Mouse (Mus musculus) CH12.LX (cell line): Measurements from ENCODE around the gene Fam222b. TPM values are rescaled to one million over a fixed set of nuclear protein-coding genes. Genes with fewer than 3 reads are reported as not detected.
"Not testable (repeated sequence)": the region's sequence is repeated elsewhere in the genome, so short reads cannot be mapped to it uniquely, and the experiment has no call there.

Source experiments
- DNase-seq: peaks from one replicate; pipeline ENCODE4 v3.0.0-alpha.2; 2013; ENCODE audit errors: extremely low read depth
- H3K27ac ChIP-seq: 2 replicates; pipeline ENCODE4 v1.5.1; 2012; ENCODE audit warnings: low read depth, mild to moderate bottlenecking, control low read depth, moderate library complexity; ENCODE audit not compliant: insufficient read depth
- H3K27me3 ChIP-seq: replicated peaks from 2 replicates; pipeline ENCODE3; 2012; ENCODE audit warnings: inconsistent platforms
- H3K36me3 ChIP-seq, 2 experiments: replicated peaks in 1 of 2; 2 replicates each; pipeline versions ENCODE3 to v1.6.1; 2012; ENCODE audit warnings: inconsistent platforms in 1 of 2, low read length in 1 of 2, mild to moderate bottlenecking in 1 of 2, mixed read lengths in 1 of 2, moderate library complexity in 1 of 2; ENCODE audit not compliant: control insufficient read depth in 1 of 2, insufficient read depth in 1 of 2
- H3K4me1 ChIP-seq, 2 experiments: 2 replicates each; pipeline ENCODE4 v1.6.1; 2012; ENCODE audit warnings: inconsistent platforms in 1 of 2, moderate library complexity in 1 of 2; ENCODE audit not compliant: insufficient read depth in 2 of 2, control insufficient read depth in 1 of 2
- H3K4me2 ChIP-seq: 2 replicates; pipeline ENCODE4 v1.6.1; 2012; ENCODE audit warnings: low read depth, mild to moderate bottlenecking, control low read depth; ENCODE audit not compliant: poor library complexity, insufficient read depth, severe bottlenecking
- H3K4me3 ChIP-seq, 3 experiments: fragments of 150-350 bp in 1 of 3; sonication (generic) in 1 of 3; replicated peaks in 1 of 3; 2 replicates each; pipeline versions ENCODE3 to v1.5.1; 2011 to 2012; ENCODE audit warnings: low read depth in 2 of 3, low read length in 2 of 3, mild to moderate bottlenecking in 2 of 3, moderate library complexity in 2 of 3, control low read depth in 1 of 3, improper control_type of control experiment in 1 of 3, inconsistent platforms in 1 of 3, mixed read lengths in 1 of 3; ENCODE audit not compliant: poor library complexity in 1 of 3
- H3K79me2 ChIP-seq: replicated peaks from 2 replicates; pipeline ENCODE4 v1.6.1; 2012; ENCODE audit warnings: mild to moderate bottlenecking, moderate library complexity; ENCODE audit not compliant: control insufficient read depth, poor library complexity, insufficient read depth, severe bottlenecking; ENCODE audit errors: extremely low read depth
- H3K9ac ChIP-seq: 2 replicates; pipeline ENCODE4 v1.6.1; 2012; ENCODE audit warnings: low read depth, mild to moderate bottlenecking, control low read depth, moderate library complexity; ENCODE audit not compliant: insufficient read depth
- H3K9me3 ChIP-seq: replicated peaks from 2 replicates; pipeline ENCODE3; 2012; ENCODE audit warnings: low read length, inconsistent platforms, mixed read lengths
- BHLHE40 ChIP-seq: IDR thresholded peaks from 2 replicates; pipeline ENCODE4 v1.6.1; 2011; ENCODE audit warnings: mild to moderate bottlenecking, low read depth, low read length, improper control_type of control experiment
- CHD1 ChIP-seq: IDR thresholded peaks from 2 replicates; pipeline ENCODE4 v1.6.1; 2012; ENCODE audit warnings: low read depth, low read length, improper control_type of control experiment, inconsistent platforms
- CHD2 ChIP-seq: IDR thresholded peaks from 2 replicates; pipeline ENCODE4 v1.6.1; 2011; ENCODE audit warnings: low read length, improper control_type of control experiment
- E2F4 ChIP-seq: IDR thresholded peaks from 2 replicates; pipeline ENCODE4 v1.6.1; 2011; ENCODE audit warnings: low read depth, low read length, improper control_type of control experiment; ENCODE audit not compliant: insufficient replicate concordance
- ELF1 ChIP-seq: IDR thresholded peaks from 2 replicates; pipeline ENCODE4 v1.6.1; 2014; ENCODE audit warnings: low read depth, mild to moderate bottlenecking, inconsistent platforms, low read length, improper control_type of control experiment
- ETS1 ChIP-seq: conservative IDR thresholded peaks from 2 replicates; pipeline ENCODE4 v1.6.1; 2012; ENCODE audit warnings: low read depth, mild to moderate bottlenecking, inconsistent platforms, low read length, improper control_type of control experiment, moderate library complexity
- GABPA ChIP-seq: IDR thresholded peaks from 2 replicates; pipeline ENCODE4 v1.6.1; 2012; ENCODE audit warnings: low read depth, low read length, improper control_type of control experiment, inconsistent platforms; ENCODE audit not compliant: insufficient replicate concordance
- HCFC1 ChIP-seq: IDR thresholded peaks from 2 replicates; pipeline ENCODE4 v1.6.1; 2012; ENCODE audit warnings: low read depth, mild to moderate bottlenecking, inconsistent platforms, low read length, improper control_type of control experiment
- JUND ChIP-seq: conservative IDR thresholded peaks from 2 replicates; pipeline ENCODE4 v1.6.1; 2011; ENCODE audit warnings: low read depth, low read length, improper control_type of control experiment
- MAZ ChIP-seq: IDR thresholded peaks from 2 replicates; pipeline ENCODE4 v1.6.1; 2012; ENCODE audit warnings: low read depth, mild to moderate bottlenecking, inconsistent platforms, low read length, improper control_type of control experiment, moderate library complexity
- NELFE ChIP-seq: IDR thresholded peaks from 2 replicates; pipeline ENCODE4 v1.6.1; 2011; ENCODE audit warnings: low read depth, low read length, improper control_type of control experiment
- PAX5 ChIP-seq: IDR thresholded peaks from 2 replicates; pipeline ENCODE4 v1.6.1; 2012; ENCODE audit warnings: low read length, inconsistent platforms, mixed read lengths
- RCOR1 ChIP-seq: conservative IDR thresholded peaks from 2 replicates; pipeline ENCODE4 v1.6.1; 2012; ENCODE audit warnings: low read depth, mild to moderate bottlenecking, inconsistent platforms, low read length, improper control_type of control experiment
- SIN3A ChIP-seq: IDR thresholded peaks from 2 replicates; pipeline ENCODE4 v1.6.1; 2012; ENCODE audit warnings: low read length, improper control_type of control experiment, inconsistent platforms
- TBP ChIP-seq: conservative IDR thresholded peaks from 2 replicates; pipeline ENCODE4 v1.6.1; 2011; ENCODE audit warnings: low read depth, low read length, improper control_type of control experiment
- USF1 ChIP-seq: IDR thresholded peaks from 2 replicates; pipeline ENCODE4 v1.6.1; 2014; ENCODE audit warnings: low read depth, mild to moderate bottlenecking, inconsistent platforms, low read length, improper control_type of control experiment
- dilution Hi-C: fragments of 300-500 bp; cut with MboI; formaldehyde crosslinking; loops from 2 replicates; pipeline ENCODE4 v1.14.3; 2020; ENCODE audit warnings: low sequenced_read_pairs; ENCODE audit not compliant: extremely low pct_unique_long_range_greater_than_20kb, extremely low pct_ligation_motif_present
- in situ Hi-C: fragments of 300-500 bp; cut with MboI; formaldehyde crosslinking; loops from 3 replicates; pipeline ENCODE4 v1.14.3; 2019; ENCODE audit warnings: low sequenced_read_pairs, low pct_ligation_motif_present, low pct_unique_long_range_greater_than_20kb, mixed read lengths
- polyA plus RNA-seq: library from polyadenylated mRNA; unstranded; fragments of >175 nt; gene quantifications from 2 replicates; pipeline ENCODE4 v1.2.1, GENCODE M21; 2012; ENCODE audit warnings: low read depth; ENCODE audit not compliant: insufficient read length
- total RNA-seq, 2 experiments: library from RNA; depleted of rRNA; stranded (reverse); fragments of 300-350 nt in 1 of 2; fragments of >200 nt in 1 of 2; gene quantifications; 2 replicates each; pipeline ENCODE4 v1.2.3; 2012 to 2014

Gene Fam222b
- total and polyA plus RNA-seq, 3 experiments: 5.9 to 34.4 (median 8.7) TPM

DNA sequence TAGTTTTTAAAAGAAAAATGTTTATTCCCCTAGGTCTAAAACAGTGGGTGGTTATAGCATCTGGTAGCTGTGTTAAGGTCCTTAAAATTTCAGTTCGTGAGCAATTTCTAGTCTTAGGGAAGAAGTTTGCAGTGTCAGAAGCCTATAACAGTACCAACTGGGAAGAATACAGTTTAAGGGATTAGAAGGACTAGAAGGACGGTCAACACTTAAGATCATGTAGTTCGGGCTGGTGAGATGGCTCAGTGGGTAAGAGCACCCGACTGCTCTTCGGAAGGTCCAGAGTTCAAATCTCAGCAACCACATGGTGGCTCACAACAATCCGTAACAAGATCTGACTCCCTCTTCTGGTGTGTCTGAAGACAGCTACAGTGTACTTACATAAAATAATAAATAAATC lies 90.2 kb downstream of the Fam222b start:
- not testable (repeated sequence) for H3K9me3 ChIP-seq, H3K27ac ChIP-seq, H3K4me2 ChIP-seq, H3K4me3 ChIP-seq
- in situ Hi-C loops: loop anchor here (5.0 kb wide), 1 partner anchor 48 kb away; no protein-coding TSS in a partner anchor
- Histone ChIP-seq H3K36me3 (peaks cover 21 to 29% of the 10 kb centered on the region in 2 experiments), H3K79me2 (peaks cover 34% of the 10 kb centered on the region)
- peak; percentile 71; the same call in 1 of the 2 replicates for TF ChIP-seq TBP
- TF ChIP-seq, all 38 proteins: peak for 1; not testable (repeated sequence) for 37
- H3K9ac ChIP-seq, dilution Hi-C loops, H3K27me3 ChIP-seq, DNase-seq: not testable (repeated sequence)
- peaks cover 13 to 31% of the 10 kb centered on the region in 2 experiments for H3K4me1 ChIP-seq

- peaks cover 0 to 7% of the 10 kb centered on the region in 2 experiments; a peak in 1 of 4 replicates for H3K4me1 ChIP-seq
- H3K9ac ChIP-seq: no peak within 1 kb of the TSS
- in situ Hi-C loops (loop anchor here (5.0 kb wide), 1 partner anchor 44 kb away; no protein-coding TSS in a partner anchor), dilution Hi-C loops (no loop called here)
- no peak within 1 kb of the TSS for H3K4me2 ChIP-seq
- H3K4me3 ChIP-seq: no peak within 1 kb of the TSS
- H3K79me2 ChIP-seq: no peaks in the 10 kb centered on the region
- H3K36me3 ChIP-seq: no peaks in the 10 kb centered on the region
- DNase-seq: no peak
- peaks cover 16% of the 10 kb centered on the region for H3K27me3 ChIP-seq
- no peak for TF ChIP-seq CHD1
- TF ChIP-seq E2F4: no peak
- TF ChIP-seq BHLHE40: no peak
- TF ChIP-seq HCFC1: no peak
- no peak for TF ChIP-seq RCOR1
- no peak for TF ChIP-seq TBP
- H3K9me3 ChIP-seq: peaks cover 8% of the 10 kb centered on the region
- no peak within 1 kb of the TSS for H3K27ac ChIP-seq
Measured at GRCm38 (mm10) chr11:78188331-78189233, 94.1 kb downstream of the Fam222b start, which contains the start of gene Rab34. Gene Rab34, plus strand, starts transcription at chr11:78188430.

DNA sequence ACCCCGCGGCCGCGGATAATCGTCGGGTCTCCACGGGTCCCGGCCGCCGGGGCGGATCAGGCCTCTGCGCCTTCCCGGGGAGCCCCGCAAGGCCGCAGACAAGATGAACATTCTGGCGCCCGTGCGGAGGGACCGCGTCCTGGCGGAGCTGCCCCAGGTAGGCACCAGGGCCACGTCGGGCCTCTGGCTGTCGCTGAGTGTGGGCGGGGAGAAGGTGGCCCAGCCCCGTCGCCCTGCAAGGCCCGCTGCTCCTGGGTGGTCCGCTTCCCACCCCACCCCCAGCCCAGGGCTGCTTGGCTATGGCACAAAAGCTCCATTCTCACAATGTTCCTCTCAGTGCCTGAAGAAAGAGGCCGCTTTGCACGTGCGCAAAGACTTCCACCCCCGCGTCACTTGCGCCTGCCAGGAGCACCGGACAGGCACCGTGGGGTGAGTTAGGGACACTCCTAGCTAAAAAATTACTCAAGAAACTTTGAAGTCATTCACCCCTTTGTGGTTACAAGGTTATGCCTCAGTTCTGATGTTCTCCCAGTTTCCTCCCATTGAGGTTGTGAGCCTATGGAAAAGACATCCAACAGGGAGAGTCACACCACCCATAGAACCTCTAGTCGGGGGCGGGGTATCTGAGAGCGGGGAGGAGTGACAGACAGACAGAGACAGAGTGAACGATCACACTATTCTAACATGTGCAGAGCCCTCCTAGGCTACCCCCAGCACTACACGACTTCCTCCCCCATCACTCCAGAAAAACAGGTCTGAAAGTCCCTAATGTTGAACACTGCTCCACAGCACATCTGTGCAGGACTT lies 95.0 kb downstream of the Fam222b start:
- Histone ChIP-seq H3K27me3 (peaks cover 19% of the 10 kb centered on the region), H3K4me3 (no peak overlapping the region)

More for the DNA sequence above, 95.0 kb downstream of the Fam222b start:
- Histone ChIP-seq H3K4me2 (no peak overlapping the region), H3K27ac (no peak overlapping the region), H3K9ac (no peak overlapping the region), H3K9me3 (peaks cover 12% of the 10 kb centered on the region), H3K36me3 (no peaks in the 10 kb centered on the region), H3K79me2 (no peaks in the 10 kb centered on the region), H3K4me1 (peaks cover 0 to 3% of the 10 kb centered on the region in 2 experiments; a peak in 1 of 4 replicates)
- dilution Hi-C loops: no loop called here
- in situ Hi-C loops: loop anchor here (5.0 kb wide), 1 partner anchor 43 kb away; no protein-coding TSS in a partner anchor
- DNase-seq: no peak
- TF ChIP-seq JUND: no peak
- no peak for TF ChIP-seq USF1
- no peak for TF ChIP-seq PAX5
- no peak for TF ChIP-seq NELFE
- TF ChIP-seq E2F4: no peak
- TF ChIP-seq ETS1: no peak
- TF ChIP-seq CHD2: no peak
- no peak for TF ChIP-seq RCOR1
- no peak for TF ChIP-seq MAZ
- TF ChIP-seq GABPA: no peak
- TF ChIP-seq SIN3A: no peak
- TF ChIP-seq ELF1: no peak
